Mouse (Mus musculus) brain, embryonic 18.5 days (tissue): Measurements from ENCODE around the gene Foxa1.

Source experiments
- DNase-seq: peaks from one replicate; pipeline ENCODE4 v3.0.0-alpha.2; 2012; ENCODE audit warnings: low read depth, low spot score

The Foxa1 gene

DNA sequence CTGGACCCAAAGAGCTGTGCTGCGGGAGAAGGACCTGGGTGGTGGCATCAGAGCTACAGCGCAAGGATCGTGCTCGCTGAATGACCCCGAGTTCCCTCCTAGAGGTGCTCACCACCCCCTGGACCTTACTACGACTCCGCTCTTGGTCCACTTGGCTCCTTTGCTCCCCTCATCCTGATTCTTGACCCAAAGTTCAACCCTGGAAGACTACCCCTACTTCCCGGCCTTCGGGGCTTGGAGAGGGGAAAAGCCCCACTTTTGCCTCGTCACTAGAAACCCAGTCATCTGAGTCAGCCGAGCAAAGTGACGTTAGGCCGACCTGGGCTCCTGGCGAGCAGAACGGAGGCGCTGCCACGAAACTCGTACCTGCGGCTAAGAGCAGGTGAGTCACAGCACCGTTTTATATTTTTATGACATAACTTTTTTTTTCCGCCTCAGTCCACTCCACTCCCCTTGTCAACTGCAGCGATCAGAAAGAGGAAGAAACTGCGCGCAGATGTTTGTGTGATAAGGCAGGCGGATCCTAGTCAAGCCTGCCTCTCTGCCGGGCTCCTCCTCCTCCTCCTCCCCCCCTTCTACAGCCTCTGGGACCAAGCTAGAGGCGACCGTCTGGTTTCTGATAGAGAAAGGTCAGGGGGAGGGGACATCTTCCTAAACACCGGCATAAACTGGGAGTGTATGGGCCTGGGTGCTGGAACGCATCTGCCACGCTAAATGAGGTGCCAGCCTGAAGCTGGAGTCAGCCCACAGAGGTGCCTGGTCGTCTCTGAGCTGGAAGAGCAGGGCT lies at the start of gene Foxa1:
Gene Foxa1, minus strand, starts transcription at position 502 of the 787 bp plus-strand sequence.
- DNase-seq, result no peak

GRCm38 (mm10) chr12:57575931-57576628 lies 29.4 kb upstream of the Foxa1 start:
- DNase-seq, result no peak

GRCm38 (mm10) chr12:57572415-57572814 lies 25.7 kb upstream of the Foxa1 start:
- no peak for DNase-seq

GRCm38 (mm10) chr12:57571773-57572172 lies 25.1 kb upstream of the Foxa1 start:
- no peak for DNase-seq

DNA sequence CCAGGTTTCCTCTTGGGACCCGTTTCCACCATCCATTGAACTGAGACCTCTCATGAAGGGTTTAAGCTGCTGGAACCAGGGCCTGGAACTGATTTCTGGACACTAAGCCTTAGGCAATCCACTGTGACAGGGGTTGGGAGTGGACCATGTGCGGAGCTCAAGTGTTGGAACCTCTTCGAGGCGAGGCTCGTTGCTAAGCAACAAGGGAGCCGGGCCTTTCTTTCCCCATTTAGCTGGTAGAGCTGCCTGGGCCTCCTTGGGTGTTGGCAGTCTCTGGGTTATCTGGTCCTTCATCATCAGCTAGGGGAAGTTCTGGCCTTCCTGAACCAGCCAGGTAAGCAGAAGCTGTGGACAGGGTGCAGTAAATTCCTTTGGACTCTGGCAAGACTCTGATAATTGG lies 17.2 kb upstream of the Foxa1 start, which contains the start of gene Ttc6:
Gene Ttc6, plus strand, starts transcription at position 205 of the 400 bp plus-strand sequence.
- no peak for DNase-seq

GRCm38 (mm10) chr12:57554091-57554490 lies 7.4 kb upstream of the Foxa1 start:
- no peak for DNase-seq

DNA sequence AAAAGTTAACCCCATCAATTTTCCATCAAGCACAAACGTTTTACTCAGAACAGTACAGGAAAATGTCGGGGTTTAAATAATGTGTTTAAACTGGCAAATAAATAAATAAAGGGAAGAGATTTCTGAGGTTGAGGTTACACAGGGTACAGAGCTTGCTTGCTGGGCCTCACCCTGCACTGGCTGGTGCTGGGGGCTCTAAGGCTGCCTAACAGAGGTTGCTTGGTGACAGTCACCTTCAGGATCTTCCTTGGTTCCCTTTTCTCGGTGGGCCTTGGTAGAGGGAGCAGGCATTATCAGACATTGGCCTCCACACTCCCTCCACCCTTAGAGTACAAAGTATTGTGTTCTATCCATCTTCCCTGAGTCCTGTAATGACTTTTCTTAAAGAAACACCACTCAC lies 5.6 kb upstream of the Foxa1 start:
- DNase-seq, result no peak

- DNase-seq, result no peak
Observed at GRCm38 (mm10) chr12:57550881-57551280, 4.2 kb upstream of the Foxa1 start.

- no peak for DNase-seq
Observed at GRCm38 (mm10) chr12:57550181-57550808, 3.6 kb upstream of the Foxa1 start.

GRCm38 (mm10) chr12:57549667-57550160 lies 3.0 kb upstream of the Foxa1 start:
- DNase-seq, result no peak

DNA sequence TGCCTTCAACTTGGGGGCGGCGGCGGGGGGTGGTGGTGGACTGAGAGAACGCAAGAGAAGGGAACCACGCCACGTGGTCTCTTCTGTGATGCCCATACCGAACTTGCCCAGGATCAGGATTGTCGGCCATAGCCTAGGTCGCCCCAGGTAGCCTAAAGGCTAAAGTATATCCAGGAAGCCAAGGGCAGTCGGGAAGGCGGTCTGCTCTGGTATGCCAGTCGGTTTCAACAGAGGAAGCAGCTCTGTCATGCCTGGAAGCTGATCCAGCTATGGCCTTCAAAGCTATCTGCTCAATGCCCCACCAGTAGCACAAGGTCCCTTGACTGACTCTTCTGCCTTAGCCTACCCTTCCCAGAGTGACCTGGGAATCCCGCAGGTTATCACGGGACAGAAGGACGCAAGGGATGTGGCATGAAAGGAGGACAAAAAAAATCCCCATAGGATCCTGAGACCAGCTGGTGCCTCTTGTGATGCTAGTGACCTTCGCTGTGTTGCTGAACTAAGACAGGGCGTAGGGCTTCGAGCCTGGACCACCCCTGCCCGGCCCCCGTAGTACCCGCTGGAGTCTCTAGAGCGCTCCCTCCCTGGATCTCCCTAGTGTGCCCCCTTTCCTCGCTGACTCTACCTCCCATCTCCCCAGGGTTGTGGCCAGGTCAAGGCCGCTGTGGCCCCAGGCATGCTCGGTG lies 2.4 kb upstream of the Foxa1 start:
- DNase-seq, result no peak

DNA sequence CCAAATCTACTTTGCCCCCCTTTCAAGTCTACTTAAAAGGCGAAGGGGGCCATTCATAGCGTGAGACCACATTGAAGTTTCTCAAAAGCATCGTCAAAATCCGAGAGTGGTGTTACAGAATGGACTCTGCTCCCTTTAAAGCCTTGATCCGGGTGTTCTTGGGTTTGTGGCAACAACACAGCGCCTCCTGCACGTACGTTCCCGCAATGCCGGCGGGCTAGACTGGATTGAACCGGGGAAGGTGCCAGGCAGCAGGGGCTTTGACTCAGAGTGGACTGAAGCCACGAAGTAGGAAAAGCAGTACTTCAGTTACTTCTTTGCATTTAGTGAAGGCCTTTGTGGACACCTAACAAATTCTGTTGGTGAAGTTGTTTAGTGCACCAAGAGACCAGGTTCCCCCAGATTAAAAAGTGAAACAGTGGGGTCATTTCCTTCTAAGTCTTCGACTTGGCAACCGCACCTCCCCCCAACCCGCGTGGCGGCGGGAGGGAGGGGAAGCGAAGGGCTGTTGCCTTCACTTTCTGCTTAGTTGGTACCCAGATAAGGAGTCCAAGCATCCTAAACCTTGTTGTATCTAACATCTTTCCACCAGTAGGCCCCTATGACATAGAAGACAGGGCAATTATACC lies 1.8 kb upstream of the Foxa1 start:
- no peak for DNase-seq

DNA sequence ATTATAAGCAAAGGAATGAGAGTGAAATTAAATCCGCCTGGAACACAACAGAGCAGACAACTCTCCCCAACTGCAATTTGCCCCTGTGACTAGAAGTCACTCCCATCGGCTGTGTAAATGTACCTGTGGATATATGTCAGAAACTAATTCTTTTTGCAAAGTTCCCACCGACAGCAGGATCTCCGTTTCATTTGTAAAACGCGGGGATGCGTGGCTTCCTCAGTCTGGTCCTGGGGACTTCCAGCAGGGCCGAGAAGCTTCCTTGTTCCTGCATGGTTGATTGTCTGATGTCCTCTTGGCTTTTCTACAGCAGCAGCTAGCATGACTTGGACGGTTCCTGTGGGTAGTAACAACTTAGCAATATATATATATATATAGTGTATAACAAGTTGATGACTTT lies 1.2 kb upstream of the Foxa1 start:
- DNase-seq, result no peak

GRCm38 (mm10) chr12:57545371-57546241 lies 1.1 kb downstream of the Foxa1 start:
- DNase-seq, result no peak

GRCm38 (mm10) chr12:57544641-57545370 lies 1.9 kb downstream of the Foxa1 start:
- DNase-seq, result no peak

- DNase-seq, result no peak
Observed at GRCm38 (mm10) chr12:57543627-57543991, 3.1 kb downstream of the Foxa1 start.

- no peak for DNase-seq
Observed at GRCm38 (mm10) chr12:57542746-57543626, 3.7 kb downstream of the Foxa1 start.

DNA sequence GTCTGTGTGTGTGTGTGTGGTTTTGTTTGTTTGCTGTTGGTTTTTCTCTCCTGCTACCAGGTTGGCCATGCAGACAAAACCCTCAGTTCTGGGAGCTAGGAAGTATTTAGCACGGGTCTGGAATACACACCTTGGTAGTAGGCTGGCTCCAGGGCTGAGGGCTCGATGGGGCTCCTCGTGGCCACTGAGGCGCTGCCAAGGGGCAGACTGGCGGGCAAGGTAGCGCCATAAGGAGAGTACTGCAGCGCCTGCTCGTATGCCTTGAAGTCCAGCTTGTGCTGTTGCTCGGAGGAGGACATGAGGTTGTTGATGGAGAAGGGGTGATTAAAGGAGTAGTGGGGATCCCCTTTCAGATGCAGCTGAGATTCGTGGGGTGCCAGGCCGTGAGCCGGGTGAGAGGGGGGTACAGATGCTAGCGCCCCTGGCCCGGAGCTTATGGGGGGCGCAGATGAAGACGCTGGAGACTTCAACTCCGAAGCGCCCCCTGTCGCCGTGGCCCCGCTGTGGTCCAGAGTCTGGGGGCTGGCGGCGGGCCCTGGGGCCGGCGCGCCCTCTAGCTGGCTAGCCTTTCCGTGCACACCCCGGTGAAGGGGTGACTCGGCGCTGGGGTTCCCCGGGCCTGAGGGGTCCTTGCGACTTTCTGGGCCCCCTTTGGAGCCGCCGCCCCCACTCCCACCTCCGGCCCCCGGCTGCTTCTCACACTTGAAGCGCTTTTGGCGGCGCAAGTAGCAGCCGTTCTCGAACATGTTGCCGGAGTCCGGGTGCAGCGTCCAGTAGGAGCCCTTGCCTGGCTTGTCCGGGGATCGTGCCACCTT lies 4.6 kb downstream of the Foxa1 start:
- no peak for DNase-seq
